ENCODE assay signal across 8 mouse cellular contexts in genomic region chr3:95110911-95111726, GRCm38 (mm10). TPM values are rescaled to one million over a fixed set of nuclear protein-coding genes. Genes with fewer than 3 reads are reported as not detected.
A peak's percentile ranks its signal among the peaks of the same experiment; 100 is the strongest.
DNase-seq lines count a peak whose midpoint lies in the region; ATAC-seq lines count a peak whose summit lies in the region.

TSS of gene Vps72 (plus strand) at chr3:95111022.

- no peaks in the 10 kb centered on the region for H3K9me3 ChIP-seq in hindbrain, embryonic 14.5 days (ENCODE audit: control insufficient read depth, low read length)

- peak; percentile 75 for ATAC-seq in hindbrain, embryonic 14.5 days (ENCODE audit: low FRiP score)

- peak within 1 kb of the TSS; percentile 79 for H3K9ac ChIP-seq in hindbrain, embryonic 14.5 days

- peak within 1 kb of the TSS; percentile 68 for H3K4me3 ChIP-seq in hindbrain, embryonic 14.5 days (replicated peaks; ENCODE audit: low read length)

- peaks cover 11% of the 10 kb centered on the region for H3K4me1 ChIP-seq in hindbrain, embryonic 14.5 days (replicated peaks; ENCODE audit: control insufficient read depth, insufficient read depth, low read length)

- peaks cover 14% of the 10 kb centered on the region; the same call in 1 of the 2 replicates for H3K36me3 ChIP-seq in hindbrain, embryonic 14.5 days (replicated peaks; ENCODE audit: control insufficient read depth, insufficient read depth)

- no peaks in the 10 kb centered on the region for H3K27me3 ChIP-seq in hindbrain, embryonic 14.5 days (ENCODE audit: control insufficient read depth, insufficient read depth, low read length)

- peak within 1 kb of the TSS; percentile 49 for H3K4me2 ChIP-seq in hindbrain, embryonic 14.5 days (replicated peaks)

- peak within 1 kb of the TSS; percentile 95 for H3K27ac ChIP-seq in hindbrain, embryonic 14.5 days

- WGBS in hindbrain, embryonic 14.5 days = under 1% methylated on average over 53 of the region's 54 CpGs

- peak; percentile 97 for DNase-seq in R1 (ENCODE audit: low read depth, low spot score)
- DNase-seq in cerebellum, postnatal 25 days = peak; percentile 92
- DNase-seq in frontal cortex, postnatal 25 days (ENCODE audit: low spot score in 2 of 2) = peak; percentile 87 to 88
- peak; percentile 85 for DNase-seq in hindbrain, embryonic 14.5 days (ENCODE audit: low spot score)
- DNase-seq in layer of hippocampus, postnatal 36 days = peak; percentile 91
- peak; percentile 94 for DNase-seq in lung, postnatal 36 days
- peak; percentile 95 for DNase-seq in retina, postnatal 1 day
- peak; percentile 83 to 93 for DNase-seq in urinary bladder, adult 18-20 months (ENCODE audit: low spot score in 2 of 2)

RNA-seq across cellular contexts. Expression of gene Vps72, which starts in this region (rescaled TPM):
- polyA plus RNA-seq in hindbrain, embryonic 14.5 days (2014; fragmentation: Nextera tagmentation; extraction: Ambion mirVana) = 148 and 150 TPM in 2 replicates
- 10 to 100 TPM; 43.9 to 46.0 TPM for total RNA-seq in layer of hippocampus, postnatal 36 days (2021)

Comparison
In these comparisons a context has a peak if more than half of its experiments do, and no peak if none do; other contexts are left out.
1. Peak in every context shown above with its lines: DNase-seq, ATAC-seq, H3K4me3 ChIP-seq and H3K27ac ChIP-seq.